In the genomic region with DNA sequence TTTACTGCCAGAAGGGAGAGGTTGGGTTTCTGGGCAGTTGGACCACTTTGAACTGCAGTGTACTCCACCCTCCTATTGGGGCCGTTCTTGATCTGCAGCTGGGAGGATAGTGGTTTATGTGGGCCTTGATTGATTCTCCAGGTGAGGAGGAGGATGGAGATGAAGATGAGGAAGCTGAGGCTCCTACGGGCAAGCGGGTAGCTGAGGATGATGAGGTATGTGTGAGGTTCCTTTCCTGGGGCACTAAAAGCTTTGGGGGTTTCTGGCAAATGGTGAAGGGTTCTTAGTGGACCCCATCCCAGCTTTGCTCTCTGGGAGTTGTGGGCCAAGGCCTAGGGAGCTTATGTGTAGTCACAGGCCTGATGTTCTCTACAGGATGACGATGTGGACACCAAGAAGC, we compare ENCODE assay signal across 10 mouse cellular contexts. TPM values are rescaled to one million over a fixed set of nuclear protein-coding genes. Genes with fewer than 3 reads are reported as not detected.
DNase-seq lines count a peak whose midpoint lies in the region; ATAC-seq and TF ChIP-seq lines count a peak whose summit lies in the region.
"Had no signal": no experiment of that assay in that cellular context is flagged by ENCODE, and none has a peak within 500 bp of the region (broad histone marks: within the 10 kb centered on the region; RNA-seq: fewer than 3 reads in every experiment).

No protein-coding gene starts in this region.

- no peak for TF ChIP-seq CTCF in hindbrain, postnatal 0 days (IDR thresholded peaks at IDR 0.05; ENCODE audit: low read depth)
- no peak for TF ChIP-seq CTCF in midbrain, postnatal 0 days (IDR thresholded peaks at IDR 0.05)

- H3K27ac ChIP-seq in kidney, embryonic 14.5 days (ENCODE audit: low read depth, low read length): peak overlapping the region; percentile 37; the same call in 1 of the 2 replicates
- peak overlapping the region; percentile 99 for H3K27ac ChIP-seq in embryonic facial prominence, embryonic 10.5 days (replicated peaks)
- H3K27ac ChIP-seq in hindbrain, postnatal 0 days: no peak overlapping the region
- H3K27ac ChIP-seq in midbrain, postnatal 0 days (ENCODE audit: low read depth, low read length): no peak overlapping the region

- peaks cover 9% of the 10 kb centered on the region for H3K4me1 ChIP-seq in kidney, embryonic 14.5 days (ENCODE audit: control insufficient read depth, insufficient read depth, low read length)
- H3K4me1 ChIP-seq in embryonic facial prominence, embryonic 10.5 days: peaks cover 47% of the 10 kb centered on the region
- H3K4me1 ChIP-seq in hindbrain, postnatal 0 days (ENCODE audit: insufficient read depth, low read length): peaks cover 8% of the 10 kb centered on the region
- peaks cover 2% of the 10 kb centered on the region; the same call in 1 of the 2 replicates for H3K4me1 ChIP-seq in midbrain, postnatal 0 days (ENCODE audit: insufficient read depth, low read length)

- no peak for DNase-seq in kidney, adult 18-20 months
- no peak for DNase-seq in embryonic facial prominence, embryonic 10.5 days (ENCODE audit: low spot score)
- no peak for DNase-seq in hindbrain, postnatal 0 days (ENCODE audit: low spot score)
- no peak for DNase-seq in midbrain, postnatal 0 days (ENCODE audit: low spot score)
- DNase-seq in adrenal gland, postnatal 36 days: no peak
- no peak for DNase-seq in ovary, adult 18-20 months (ENCODE audit: low spot score)
- DNase-seq: adrenal gland, adult 2 months; kidney, adult 11 months had no signal

- no peaks in the 10 kb centered on the region for H3K9me3 ChIP-seq in kidney, embryonic 14.5 days (ENCODE audit: control insufficient read depth, low read length)
- no peaks in the 10 kb centered on the region for H3K9me3 ChIP-seq in embryonic facial prominence, embryonic 10.5 days
- H3K9me3 ChIP-seq in hindbrain, postnatal 0 days (ENCODE audit: low read length): no peaks in the 10 kb centered on the region
- no peaks in the 10 kb centered on the region for H3K9me3 ChIP-seq in midbrain, postnatal 0 days (ENCODE audit: low read length)

- no peak for ATAC-seq in kidney, embryonic 14.5 days (ENCODE audit: low FRiP score, low TSS enrichment)
- ATAC-seq in hindbrain, postnatal 0 days: no peak
- no peak for ATAC-seq in midbrain, postnatal 0 days (ENCODE audit: low FRiP score)
- ATAC-seq in megakaryocyte-erythroid progenitor cell, adult 5-6 weeks (replicated peaks; ENCODE audit: low FRiP score, low TSS enrichment, poor library complexity, severe bottlenecking): no peak

- H3K4me3 ChIP-seq in kidney, embryonic 14.5 days (ENCODE audit: low read length): peak overlapping the region; percentile 100
- peak overlapping the region; percentile 100 for H3K4me3 ChIP-seq in embryonic facial prominence, embryonic 10.5 days
- H3K4me3 ChIP-seq in hindbrain, postnatal 0 days (ENCODE audit: low read length): peak overlapping the region; percentile 99
- peak overlapping the region; percentile 98 for H3K4me3 ChIP-seq in midbrain, postnatal 0 days (ENCODE audit: low read depth, low read length)

- WGBS in kidney, embryonic 14.5 days: 25% methylated on average over 4 of the region's 4 CpGs
- WGBS in embryonic facial prominence, embryonic 10.5 days: 58% methylated on average over 4 of the region's 4 CpGs
- 25% methylated on average over 4 of the region's 4 CpGs for WGBS in hindbrain, postnatal 0 days
- 39% methylated on average over 4 of the region's 4 CpGs for WGBS in midbrain, postnatal 0 days

- H3K4me2 ChIP-seq in kidney, embryonic 14.5 days (replicated peaks; ENCODE audit: low read depth, low read length): peak overlapping the region; percentile 86
- peak overlapping the region; percentile 86 for H3K4me2 ChIP-seq in hindbrain, postnatal 0 days (ENCODE audit: low read depth, low read length)
- peak overlapping the region; percentile 83 for H3K4me2 ChIP-seq in midbrain, postnatal 0 days (ENCODE audit: low read depth, low read length, poor library complexity, severe bottlenecking)

- no peaks in the 10 kb centered on the region for H3K27me3 ChIP-seq in kidney, embryonic 14.5 days (ENCODE audit: control insufficient read depth, insufficient read depth, low read length)
- no peaks in the 10 kb centered on the region for H3K27me3 ChIP-seq in embryonic facial prominence, embryonic 10.5 days (replicated peaks; ENCODE audit: low read depth, poor library complexity, severe bottlenecking)
- no peaks in the 10 kb centered on the region for H3K27me3 ChIP-seq in hindbrain, postnatal 0 days (ENCODE audit: insufficient read depth, low read length)
- no peaks in the 10 kb centered on the region for H3K27me3 ChIP-seq in midbrain, postnatal 0 days (ENCODE audit: insufficient read depth, low read length)

- H3K36me3 ChIP-seq in kidney, embryonic 14.5 days (ENCODE audit: control insufficient read depth, insufficient read depth, low read length): peaks cover 28% of the 10 kb centered on the region
- peaks cover 55% of the 10 kb centered on the region for H3K36me3 ChIP-seq in embryonic facial prominence, embryonic 10.5 days (replicated peaks)
- peaks cover 8% of the 10 kb centered on the region; the same call in 1 of the 2 replicates for H3K36me3 ChIP-seq in hindbrain, postnatal 0 days (ENCODE audit: insufficient read depth, low read length)
- H3K36me3 ChIP-seq in midbrain, postnatal 0 days (ENCODE audit: insufficient read depth, low read length): no peaks in the 10 kb centered on the region

- H3K9ac ChIP-seq in kidney, embryonic 14.5 days (ENCODE audit: low read depth, low read length): peak overlapping the region; percentile 100
- peak overlapping the region; percentile 100; the same call in 1 of the 2 replicates for H3K9ac ChIP-seq in hindbrain, postnatal 0 days (replicated peaks; ENCODE audit: low read length)
- H3K9ac ChIP-seq in midbrain, postnatal 0 days (replicated peaks; ENCODE audit: low read length, poor library complexity, severe bottlenecking): 0 out of 2 replicates have a peak overlapping the region, but pooled peaks have one; percentile 39

RNA-seq across cellular contexts. Expression of gene Ptma, which starts 3.1 kb away (rescaled TPM):
- polyA plus RNA-seq in kidney, embryonic 14.5 days (2014; fragmentation: Nextera tagmentation; extraction: Ambion mirVana): 3,750 and 4,450 TPM in 2 replicates
- 3,352 and 3,592 TPM in 2 replicates for polyA plus RNA-seq in embryonic facial prominence, embryonic 10.5 days (2016; fragmentation: Nextera tagmentation; extraction: Ambion mirVana)
- 619 and 723 TPM in 2 replicates for total RNA-seq in hindbrain, postnatal 0 days (2014; rRNA removed)
- 1,399 and 1,474 TPM in 2 replicates for polyA plus RNA-seq in hindbrain, postnatal 0 days (2015; fragmentation: Nextera tagmentation; extraction: Ambion mirVana)
- 947 and 1,050 TPM in 2 replicates for total RNA-seq in midbrain, postnatal 0 days (2014; rRNA removed)
- polyA plus RNA-seq in midbrain, postnatal 0 days (2015; fragmentation: Nextera tagmentation; extraction: Ambion mirVana): 1,199 and 1,354 TPM in 2 replicates
- 100 to 1,000 TPM; 546 to 552 TPM for total RNA-seq in adrenal gland, postnatal 36 days (2021)
- total RNA-seq in megakaryocyte-erythroid progenitor cell, adult 5-6 weeks (2014; fragmentation: Nextera tagmentation): 2,834 and 3,273 TPM in 2 replicates
- 4,983 and 7,914 TPM in 2 replicates for total RNA-seq in megakaryocyte-erythroid progenitor cell, adult 5-6 weeks (2017)

RNA-seq across cellular contexts. Expression of gene Pde6d, which starts 52.8 kb away (rescaled TPM):
- 65.5 and 71.7 TPM in 2 replicates for polyA plus RNA-seq in kidney, embryonic 14.5 days (2014; fragmentation: Nextera tagmentation; extraction: Ambion mirVana)
- 60.8 and 61.2 TPM in 2 replicates for polyA plus RNA-seq in embryonic facial prominence, embryonic 10.5 days (2016; fragmentation: Nextera tagmentation; extraction: Ambion mirVana)
- 36.6 and 39.1 TPM in 2 replicates for total RNA-seq in hindbrain, postnatal 0 days (2014; rRNA removed)
- polyA plus RNA-seq in hindbrain, postnatal 0 days (2015; fragmentation: Nextera tagmentation; extraction: Ambion mirVana): 112 and 121 TPM in 2 replicates
- 48.1 and 54.8 TPM in 2 replicates for total RNA-seq in midbrain, postnatal 0 days (2014; rRNA removed)
- polyA plus RNA-seq in midbrain, postnatal 0 days (2015; fragmentation: Nextera tagmentation; extraction: Ambion mirVana): 116 and 124 TPM in 2 replicates
- 10 to 100 TPM; 31.2 to 35.7 TPM for total RNA-seq in adrenal gland, postnatal 36 days (2021)
- total RNA-seq in megakaryocyte-erythroid progenitor cell, adult 5-6 weeks (2014; fragmentation: Nextera tagmentation): 36.5 and 52.7 TPM in 2 replicates
- total RNA-seq in megakaryocyte-erythroid progenitor cell, adult 5-6 weeks (2017): 13.2 TPM in 2 replicates

RNA-seq across cellular contexts. Expression of gene Cops7b, which starts 53.1 kb away (rescaled TPM):
- polyA plus RNA-seq in kidney, embryonic 14.5 days (2014; fragmentation: Nextera tagmentation; extraction: Ambion mirVana): 40.4 and 45.4 TPM in 2 replicates
- 74.1 and 75.7 TPM in 2 replicates for polyA plus RNA-seq in embryonic facial prominence, embryonic 10.5 days (2016; fragmentation: Nextera tagmentation; extraction: Ambion mirVana)
- total RNA-seq in hindbrain, postnatal 0 days (2014; rRNA removed): 33.6 and 47.0 TPM in 2 replicates
- 44.7 and 48.3 TPM in 2 replicates for polyA plus RNA-seq in hindbrain, postnatal 0 days (2015; fragmentation: Nextera tagmentation; extraction: Ambion mirVana)
- total RNA-seq in midbrain, postnatal 0 days (2014; rRNA removed): 39.0 and 42.1 TPM in 2 replicates
- 53.4 and 56.2 TPM in 2 replicates for polyA plus RNA-seq in midbrain, postnatal 0 days (2015; fragmentation: Nextera tagmentation; extraction: Ambion mirVana)
- total RNA-seq in adrenal gland, postnatal 36 days (2021): 10 to 100 TPM; 12.7 to 13.0 TPM
- 21.2 and 25.6 TPM in 2 replicates for total RNA-seq in megakaryocyte-erythroid progenitor cell, adult 5-6 weeks (2014; fragmentation: Nextera tagmentation)
- total RNA-seq in megakaryocyte-erythroid progenitor cell, adult 5-6 weeks (2017): 17.2 and 19.1 TPM in 2 replicates

Comparison
In these comparisons a context has a peak if more than half of its experiments do, and no peak if none do; other contexts are left out.
1. H3K27ac ChIP-seq: peak in kidney, embryonic 14.5 days (single experiment) and embryonic facial prominence, embryonic 10.5 days (single experiment); none in hindbrain, postnatal 0 days (single experiment) and midbrain, postnatal 0 days (single experiment).
2. H3K9ac ChIP-seq: peak in every context shown above with its lines; median percentile 100 in kidney, embryonic 14.5 days; 100 in hindbrain, postnatal 0 days; 39 in midbrain, postnatal 0 days.
3. Peak in every context shown above with its lines, with median percentiles within 50 percentile points of each other: H3K4me2 ChIP-seq and H3K4me3 ChIP-seq.